Mouse (Mus musculus) CH12.LX (cell line): ENCODE measurements around the gene Nlrp14. TPM values are rescaled to one million over a fixed set of nuclear protein-coding genes. Genes with fewer than 3 reads are reported as not detected.

Source experiments
- DNase-seq: peaks from one replicate; pipeline ENCODE4 v3.0.0-alpha.2; 2013; ENCODE audit errors: extremely low read depth
- H3K27ac ChIP-seq: 2 replicates; pipeline ENCODE4 v1.5.1; 2012; ENCODE audit warnings: low read depth, mild to moderate bottlenecking, control low read depth, moderate library complexity; ENCODE audit not compliant: insufficient read depth
- H3K27me3 ChIP-seq: replicated peaks from 2 replicates; pipeline ENCODE3; 2012; ENCODE audit warnings: inconsistent platforms
- H3K36me3 ChIP-seq, 2 experiments: replicated peaks in 1 of 2; 2 replicates each; pipeline versions ENCODE3 to v1.6.1; 2012; ENCODE audit warnings: inconsistent platforms in 1 of 2, low read length in 1 of 2, mild to moderate bottlenecking in 1 of 2, mixed read lengths in 1 of 2, moderate library complexity in 1 of 2; ENCODE audit not compliant: control insufficient read depth in 1 of 2, insufficient read depth in 1 of 2
- H3K4me1 ChIP-seq, 2 experiments: 2 replicates each; pipeline ENCODE4 v1.6.1; 2012; ENCODE audit warnings: inconsistent platforms in 1 of 2, moderate library complexity in 1 of 2; ENCODE audit not compliant: insufficient read depth in 2 of 2, control insufficient read depth in 1 of 2
- H3K4me2 ChIP-seq: 2 replicates; pipeline ENCODE4 v1.6.1; 2012; ENCODE audit warnings: low read depth, mild to moderate bottlenecking, control low read depth; ENCODE audit not compliant: poor library complexity, insufficient read depth, severe bottlenecking
- H3K4me3 ChIP-seq, 3 experiments: fragments of 150-350 bp in 1 of 3; sonication (generic) in 1 of 3; replicated peaks in 1 of 3; 2 replicates each; pipeline versions ENCODE3 to v1.5.1; 2011 to 2012; ENCODE audit warnings: low read depth in 2 of 3, low read length in 2 of 3, mild to moderate bottlenecking in 2 of 3, moderate library complexity in 2 of 3, control low read depth in 1 of 3, improper control_type of control experiment in 1 of 3, inconsistent platforms in 1 of 3, mixed read lengths in 1 of 3; ENCODE audit not compliant: poor library complexity in 1 of 3
- H3K79me2 ChIP-seq: replicated peaks from 2 replicates; pipeline ENCODE4 v1.6.1; 2012; ENCODE audit warnings: mild to moderate bottlenecking, moderate library complexity; ENCODE audit not compliant: control insufficient read depth, poor library complexity, insufficient read depth, severe bottlenecking; ENCODE audit errors: extremely low read depth
- H3K9ac ChIP-seq: 2 replicates; pipeline ENCODE4 v1.6.1; 2012; ENCODE audit warnings: low read depth, mild to moderate bottlenecking, control low read depth, moderate library complexity; ENCODE audit not compliant: insufficient read depth
- H3K9me3 ChIP-seq: replicated peaks from 2 replicates; pipeline ENCODE3; 2012; ENCODE audit warnings: low read length, inconsistent platforms, mixed read lengths
- BHLHE40 ChIP-seq: IDR thresholded peaks from 2 replicates; pipeline ENCODE4 v1.6.1; 2011; ENCODE audit warnings: mild to moderate bottlenecking, low read depth, low read length, improper control_type of control experiment
- CHD2 ChIP-seq: IDR thresholded peaks from 2 replicates; pipeline ENCODE4 v1.6.1; 2011; ENCODE audit warnings: low read length, improper control_type of control experiment
- CTCF ChIP-seq, 2 experiments: IDR thresholded peaks in 1 of 2; conservative IDR thresholded peaks in 1 of 2; 2 replicates each; pipeline ENCODE4 v1.5.1; 2011 to 2012; ENCODE audit warnings: low read depth in 2 of 2, low read length in 2 of 2, improper control_type of control experiment in 1 of 2, inconsistent platforms in 1 of 2, mild to moderate bottlenecking in 1 of 2, moderate library complexity in 1 of 2
- E2F4 ChIP-seq: IDR thresholded peaks from 2 replicates; pipeline ENCODE4 v1.6.1; 2011; ENCODE audit warnings: low read depth, low read length, improper control_type of control experiment; ENCODE audit not compliant: insufficient replicate concordance
- EP300 ChIP-seq: IDR thresholded peaks from 2 replicates; pipeline ENCODE4 v1.6.1; 2011; ENCODE audit warnings: low read length, improper control_type of control experiment
- GABPA ChIP-seq: IDR thresholded peaks from 2 replicates; pipeline ENCODE4 v1.6.1; 2012; ENCODE audit warnings: low read depth, low read length, improper control_type of control experiment, inconsistent platforms; ENCODE audit not compliant: insufficient replicate concordance
- HCFC1 ChIP-seq: IDR thresholded peaks from 2 replicates; pipeline ENCODE4 v1.6.1; 2012; ENCODE audit warnings: low read depth, mild to moderate bottlenecking, inconsistent platforms, low read length, improper control_type of control experiment
- JUND ChIP-seq: conservative IDR thresholded peaks from 2 replicates; pipeline ENCODE4 v1.6.1; 2011; ENCODE audit warnings: low read depth, low read length, improper control_type of control experiment
- KAT2A ChIP-seq: IDR thresholded peaks from 2 replicates; pipeline ENCODE4 v1.6.1; 2012; ENCODE audit warnings: low read length, improper control_type of control experiment, inconsistent platforms; ENCODE audit not compliant: insufficient replicate concordance
- MEF2A ChIP-seq: IDR thresholded peaks from 2 replicates; pipeline ENCODE4 v1.6.1; 2014; ENCODE audit warnings: low read depth, mild to moderate bottlenecking, inconsistent platforms, low read length, improper control_type of control experiment, borderline replicate concordance
- MYC ChIP-seq: IDR thresholded peaks from 2 replicates; pipeline ENCODE4 v1.6.1; 2011; ENCODE audit warnings: low read depth, mild to moderate bottlenecking, improper control_type of control experiment, low read length
- NELFE ChIP-seq: IDR thresholded peaks from 2 replicates; pipeline ENCODE4 v1.6.1; 2011; ENCODE audit warnings: low read depth, low read length, improper control_type of control experiment
- PAX5 ChIP-seq: IDR thresholded peaks from 2 replicates; pipeline ENCODE4 v1.6.1; 2012; ENCODE audit warnings: low read length, inconsistent platforms, mixed read lengths
- RAD21 ChIP-seq: IDR thresholded peaks from 2 replicates; pipeline ENCODE4 v1.6.1; 2011; ENCODE audit warnings: low read depth, mild to moderate bottlenecking, low read length, improper control_type of control experiment, moderate library complexity
- ZC3H11A ChIP-seq: IDR thresholded peaks from 2 replicates; pipeline ENCODE4 v1.6.1; 2012; ENCODE audit warnings: low read depth, mild to moderate bottlenecking, inconsistent platforms, low read length, improper control_type of control experiment
- dilution Hi-C: fragments of 300-500 bp; cut with MboI; formaldehyde crosslinking; loops from 2 replicates; pipeline ENCODE4 v1.14.3; 2020; ENCODE audit warnings: low sequenced_read_pairs; ENCODE audit not compliant: extremely low pct_unique_long_range_greater_than_20kb, extremely low pct_ligation_motif_present
- in situ Hi-C: fragments of 300-500 bp; cut with MboI; formaldehyde crosslinking; loops from 3 replicates; pipeline ENCODE4 v1.14.3; 2019; ENCODE audit warnings: low sequenced_read_pairs, low pct_ligation_motif_present, low pct_unique_long_range_greater_than_20kb, mixed read lengths
- polyA plus RNA-seq: library from polyadenylated mRNA; unstranded; fragments of >175 nt; gene quantifications from 2 replicates; pipeline ENCODE4 v1.2.1, GENCODE M21; 2012; ENCODE audit warnings: low read depth; ENCODE audit not compliant: insufficient read length
- total RNA-seq, 2 experiments: library from RNA; depleted of rRNA; stranded (reverse); fragments of 300-350 nt in 1 of 2; fragments of >200 nt in 1 of 2; gene quantifications; 2 replicates each; pipeline ENCODE4 v1.2.3; 2012 to 2014

The Nlrp14 gene
- total and polyA plus RNA-seq, 3 experiments = not detected

- Histone ChIP-seq H3K27ac (no peak overlapping the region), H3K4me2 (no peak overlapping the region), H3K9me3 (no peaks in the 10 kb centered on the region), H3K9ac (no peak overlapping the region), H3K4me3 (no peak overlapping the region), H3K4me1 (no peaks in the 10 kb centered on the region), H3K36me3 (no peaks in the 10 kb centered on the region), H3K79me2 (no peaks in the 10 kb centered on the region), H3K27me3 (no peaks in the 10 kb centered on the region)
- no peak for DNase-seq
- no peak for TF ChIP-seq EP300
- in situ Hi-C loops = no loop called here
- dilution Hi-C loops = no loop called here
These were observed 70.1 kb downstream of the Nlrp14 start for GRCm38 (mm10) chr7:107236854-107237253.

GRCm38 (mm10) chr7:107237498-107237897, 70.7 kb downstream of the Nlrp14 start:
- H3K79me2 ChIP-seq = no peaks in the 10 kb centered on the region
- DNase-seq = no peak
- H3K4me3 ChIP-seq = no peak overlapping the region
- H3K4me2 ChIP-seq = no peak overlapping the region
- no peaks in the 10 kb centered on the region for H3K4me1 ChIP-seq
- dilution Hi-C loops = no loop called here
- no peaks in the 10 kb centered on the region for H3K36me3 ChIP-seq
- no peaks in the 10 kb centered on the region for H3K9me3 ChIP-seq
- no peak overlapping the region for H3K9ac ChIP-seq
- no peaks in the 10 kb centered on the region for H3K27me3 ChIP-seq
- peak in 1 of 2 experiments; percentile 25; a peak in 1 of 4 replicates for TF ChIP-seq CTCF (conservative IDR thresholded peaks at IDR 0.05 in 1 of 2, IDR thresholded peaks at IDR 0.05 in 1 of 2; ENCODE audit: low read depth in 2 of 2, low read length in 2 of 2)
- TF ChIP-seq JUND = no peak
- TF ChIP-seq ZC3H11A = no peak
- TF ChIP-seq CHD2 = no peak
- peak; percentile 17 for TF ChIP-seq RAD21
- no peak for TF ChIP-seq MYC
- in situ Hi-C loops = no loop called here
- H3K27ac ChIP-seq = no peak overlapping the region

DNA sequence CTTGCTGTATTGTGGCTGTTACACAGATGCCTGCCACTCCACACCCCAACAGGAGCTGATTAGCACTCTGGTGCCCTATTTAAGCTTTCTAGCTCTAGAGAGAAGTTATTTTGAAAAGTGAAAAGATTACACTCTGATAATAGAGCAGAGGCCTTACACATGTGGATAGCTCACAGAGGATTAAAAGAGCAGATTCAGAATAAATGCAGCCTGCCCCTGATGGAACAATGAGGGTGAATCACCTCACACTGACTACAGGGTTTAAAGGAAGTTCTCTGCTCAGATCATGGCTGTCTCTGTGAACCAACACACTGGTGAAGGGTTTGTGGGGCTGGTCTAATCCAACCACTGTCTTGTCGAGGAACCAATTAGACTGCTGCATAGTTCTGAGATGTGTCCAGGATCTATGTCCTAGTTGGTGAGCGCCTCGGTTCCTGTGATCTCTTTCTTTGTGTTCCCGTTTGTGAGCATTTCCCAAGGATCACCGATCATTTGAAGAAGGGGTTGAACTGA, 74.6 kb downstream of the Nlrp14 start:
- Histone ChIP-seq H3K4me2 (no peak overlapping the region), H3K36me3 (no peaks in the 10 kb centered on the region), H3K79me2 (no peaks in the 10 kb centered on the region), H3K4me1 (no peaks in the 10 kb centered on the region), H3K27ac (no peak overlapping the region), H3K4me3 (no peak overlapping the region), H3K27me3 (no peaks in the 10 kb centered on the region), H3K9me3 (no peaks in the 10 kb centered on the region), H3K9ac (no peak overlapping the region)
- TF ChIP-seq E2F4 (no peak), MEF2A (no peak), PAX5 (no peak), HCFC1 (no peak), BHLHE40 (no peak), GABPA (no peak), KAT2A (no peak), NELFE (no peak)
- no peak for DNase-seq
- dilution Hi-C loops (no loop called here), in situ Hi-C loops (no loop called here)

Other genes starting within 250 kb of the Nlrp14 start
- gene Olfr709-ps1, start 234.8 kb upstream of the Nlrp14 start, total RNA-seq (2012; rRNA removed) = not detected in 2 replicates
- not detected in 2 replicates for gene Olfr709-ps1, start 234.8 kb upstream of the Nlrp14 start, total RNA-seq (2014; rRNA removed)
- not detected in 2 replicates for gene Olfr709-ps1, start 234.8 kb upstream of the Nlrp14 start, polyA plus RNA-seq
- not detected in 2 replicates for gene Olfr710, start 218.7 kb upstream of the Nlrp14 start, total RNA-seq (2012; rRNA removed)
- gene Olfr710, start 218.7 kb upstream of the Nlrp14 start, total RNA-seq (2014; rRNA removed) = not detected in 2 replicates
- not detected in 2 replicates for gene Olfr710, start 218.7 kb upstream of the Nlrp14 start, polyA plus RNA-seq
- gene Olfr6, start 203.1 kb upstream of the Nlrp14 start, total RNA-seq (2012; rRNA removed) = not detected in 2 replicates
- gene Olfr6, start 203.1 kb upstream of the Nlrp14 start, total RNA-seq (2014; rRNA removed) = not detected in 2 replicates
- not detected in 2 replicates for gene Olfr6, start 203.1 kb upstream of the Nlrp14 start, polyA plus RNA-seq
- gene Olfr711, start 191.5 kb upstream of the Nlrp14 start, total RNA-seq (2012; rRNA removed) = not detected in 2 replicates
- gene Olfr711, start 191.5 kb upstream of the Nlrp14 start, total RNA-seq (2014; rRNA removed) = not detected in 2 replicates
- gene Olfr711, start 191.5 kb upstream of the Nlrp14 start, polyA plus RNA-seq = not detected in 2 replicates
- not detected in 2 replicates for gene Olfr2, start 160.9 kb upstream of the Nlrp14 start, total RNA-seq (2012; rRNA removed)
- not detected in 2 replicates for gene Olfr2, start 160.9 kb upstream of the Nlrp14 start, total RNA-seq (2014; rRNA removed)
- not detected in 2 replicates for gene Olfr2, start 160.9 kb upstream of the Nlrp14 start, polyA plus RNA-seq
- not detected in 2 replicates for gene Olfr713, start 135.8 kb upstream of the Nlrp14 start, total RNA-seq (2012; rRNA removed)
- gene Olfr713, start 135.8 kb upstream of the Nlrp14 start, total RNA-seq (2014; rRNA removed) = not detected in 2 replicates
- not detected in 2 replicates for gene Olfr713, start 135.8 kb upstream of the Nlrp14 start, polyA plus RNA-seq
- gene Olfr714, start 96.0 kb upstream of the Nlrp14 start, total RNA-seq (2012; rRNA removed) = not detected in 2 replicates
- not detected in 2 replicates for gene Olfr714, start 96.0 kb upstream of the Nlrp14 start, total RNA-seq (2014; rRNA removed)
- not detected in 2 replicates for gene Olfr714, start 96.0 kb upstream of the Nlrp14 start, polyA plus RNA-seq
- gene Olfr17, start 73.8 kb upstream of the Nlrp14 start, total RNA-seq (2012; rRNA removed) = not detected in 2 replicates
- not detected in 2 replicates for gene Olfr17, start 73.8 kb upstream of the Nlrp14 start, total RNA-seq (2014; rRNA removed)
- not detected in 2 replicates for gene Olfr17, start 73.8 kb upstream of the Nlrp14 start, polyA plus RNA-seq
- not detected in 2 replicates for gene Olfr715b, start 56.6 kb upstream of the Nlrp14 start, total RNA-seq (2012; rRNA removed)
- not detected in 2 replicates for gene Olfr715b, start 56.6 kb upstream of the Nlrp14 start, total RNA-seq (2014; rRNA removed)
- not detected in 2 replicates for gene Olfr715b, start 56.6 kb upstream of the Nlrp14 start, polyA plus RNA-seq
- not detected in 2 replicates for gene Olfr715, start 35.9 kb upstream of the Nlrp14 start, total RNA-seq (2012; rRNA removed)
- not detected in 2 replicates for gene Olfr715, start 35.9 kb upstream of the Nlrp14 start, total RNA-seq (2014; rRNA removed)
- not detected in 2 replicates for gene Olfr715, start 35.9 kb upstream of the Nlrp14 start, polyA plus RNA-seq
- gene Olfr716, start 28.7 kb upstream of the Nlrp14 start, total RNA-seq (2012; rRNA removed) = not detected in 2 replicates
- gene Olfr716, start 28.7 kb upstream of the Nlrp14 start, total RNA-seq (2014; rRNA removed) = not detected in 2 replicates
- gene Olfr716, start 28.7 kb upstream of the Nlrp14 start, polyA plus RNA-seq = not detected in 2 replicates
- not detected in 2 replicates for gene Rbmxl2, start 42.5 kb downstream of the Nlrp14 start, total RNA-seq (2012; rRNA removed)
- not detected in 2 replicates for gene Rbmxl2, start 42.5 kb downstream of the Nlrp14 start, total RNA-seq (2014; rRNA removed)
- not detected in 2 replicates for gene Rbmxl2, start 42.5 kb downstream of the Nlrp14 start, polyA plus RNA-seq
- not detected in 2 replicates for gene Syt9, start 203.7 kb downstream of the Nlrp14 start, total RNA-seq (2012; rRNA removed)
- not detected in 2 replicates for gene Syt9, start 203.7 kb downstream of the Nlrp14 start, total RNA-seq (2014; rRNA removed)
- not detected in 2 replicates for gene Syt9, start 203.7 kb downstream of the Nlrp14 start, polyA plus RNA-seq